Mouse (Mus musculus): ENCODE measurements around the gene Sod3. TPM values are rescaled to one million over a fixed set of nuclear protein-coding genes. Genes with fewer than 3 reads are reported as not detected.

Sod3 gene
- total RNA-seq, 2 experiments from 2014 or later = 9.6 to 13.6 TPM

DNA sequence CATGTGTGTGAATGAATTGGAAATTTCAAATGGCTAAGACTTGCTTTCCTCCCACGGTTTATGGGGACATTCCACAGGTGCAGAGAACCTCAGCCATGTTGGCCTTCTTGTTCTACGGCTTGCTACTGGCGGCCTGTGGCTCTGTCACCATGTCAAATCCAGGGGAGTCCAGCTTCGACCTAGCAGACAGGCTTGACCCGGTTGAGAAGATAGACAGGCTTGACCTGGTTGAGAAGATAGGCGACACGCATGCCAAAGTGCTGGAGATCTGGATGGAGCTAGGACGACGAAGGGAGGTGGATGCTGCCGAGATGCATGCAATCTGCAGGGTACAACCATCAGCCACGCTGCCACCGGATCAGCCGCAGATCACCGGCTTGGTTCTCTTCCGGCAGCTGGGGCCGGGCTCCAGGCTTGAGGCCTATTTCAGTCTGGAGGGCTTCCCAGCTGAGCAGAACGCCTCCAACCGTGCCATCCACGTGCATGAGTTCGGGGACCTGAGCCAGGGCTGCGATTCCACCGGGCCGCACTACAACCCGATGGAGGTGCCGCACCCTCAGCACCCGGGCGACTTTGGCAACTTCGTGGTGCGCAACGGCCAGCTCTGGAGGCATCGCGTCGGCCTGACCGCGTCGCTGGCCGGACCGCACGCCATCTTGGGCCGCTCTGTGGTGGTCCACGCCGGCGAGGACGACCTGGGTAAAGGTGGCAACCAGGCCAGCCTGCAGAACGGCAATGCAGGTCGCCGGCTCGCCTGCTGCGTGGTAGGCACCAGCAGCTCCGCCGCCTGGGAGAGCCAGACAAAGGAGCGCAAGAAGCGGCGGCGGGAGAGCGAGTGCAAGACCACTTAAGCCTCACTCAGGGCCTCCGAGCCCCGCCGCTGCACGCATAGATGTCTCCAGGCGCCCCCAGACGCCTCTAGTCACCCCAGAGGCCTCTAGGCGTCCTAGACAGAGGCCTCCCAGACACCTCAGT lies 4.6 kb downstream of the Sod3 start:
- peak; percentile 20 to 37 for DNase-seq
- intact Hi-C loops (cut with DNase I) = no loop called here

DNA sequence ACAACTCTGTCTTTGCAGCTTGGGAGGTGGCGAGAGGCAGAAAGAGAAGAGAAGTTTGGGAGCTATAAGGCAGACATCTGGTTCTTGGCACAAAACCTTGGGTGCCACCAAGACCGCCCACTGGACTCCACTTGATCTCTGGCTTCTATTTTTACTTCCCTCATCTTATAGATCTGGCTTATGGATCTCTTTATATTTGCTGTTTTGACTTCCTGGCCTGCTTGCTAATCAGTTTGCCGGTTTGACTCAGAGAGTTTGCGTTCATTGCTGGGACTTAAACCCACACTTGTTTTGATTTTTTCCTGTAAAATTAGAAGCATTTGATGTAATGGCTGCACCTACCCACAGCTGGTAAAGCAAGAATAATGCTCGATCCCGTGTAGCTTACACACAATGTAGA lies 7.3 kb downstream of the Sod3 start:
- no peak for DNase-seq
- intact Hi-C loops (cut with DNase I) = no loop called here

DNA sequence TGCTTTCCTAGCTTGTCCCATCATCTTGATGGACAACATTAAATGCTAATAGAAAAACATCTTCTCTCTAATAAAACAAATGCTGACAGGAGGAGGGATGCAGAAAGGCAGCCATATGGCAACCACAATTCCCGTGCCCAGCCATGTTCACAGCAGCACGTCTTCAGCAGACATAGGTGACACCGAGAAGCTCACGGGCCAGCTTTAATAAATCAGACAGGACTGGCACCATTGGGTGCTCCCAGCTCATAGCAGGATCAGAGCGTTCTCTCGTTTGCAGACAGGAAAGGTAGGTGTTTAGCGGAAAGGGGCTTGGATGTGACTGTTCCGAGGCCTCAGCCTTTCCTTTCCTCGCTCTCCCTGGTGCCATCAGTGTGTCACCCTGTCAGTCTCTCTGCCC lies 12.3 kb downstream of the Sod3 start:
- intact Hi-C loops (cut with DNase I) = no loop called here
- DNase-seq = no peak

DNA sequence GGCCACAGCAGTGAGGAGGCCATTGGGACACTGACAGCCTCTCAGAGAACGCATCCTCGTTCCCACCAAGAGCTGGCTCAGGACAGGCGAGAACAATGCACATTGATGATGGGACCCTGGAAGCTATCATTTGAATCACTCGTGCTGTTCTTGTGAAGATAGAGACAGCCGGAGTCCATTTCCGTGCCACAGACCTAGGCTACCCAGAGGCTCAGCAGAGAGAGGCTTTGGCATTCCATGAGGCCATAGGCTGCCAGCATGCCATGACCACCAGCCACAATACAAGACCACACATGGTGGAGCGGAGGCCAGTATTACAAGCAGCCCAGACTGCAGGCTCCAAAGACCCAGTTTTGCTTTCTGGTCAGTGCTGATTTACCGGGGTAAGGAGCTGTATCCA lies 19.2 kb downstream of the Sod3 start:
- no peak for DNase-seq
- intact Hi-C loops (cut with DNase I) = no loop called here

DNA sequence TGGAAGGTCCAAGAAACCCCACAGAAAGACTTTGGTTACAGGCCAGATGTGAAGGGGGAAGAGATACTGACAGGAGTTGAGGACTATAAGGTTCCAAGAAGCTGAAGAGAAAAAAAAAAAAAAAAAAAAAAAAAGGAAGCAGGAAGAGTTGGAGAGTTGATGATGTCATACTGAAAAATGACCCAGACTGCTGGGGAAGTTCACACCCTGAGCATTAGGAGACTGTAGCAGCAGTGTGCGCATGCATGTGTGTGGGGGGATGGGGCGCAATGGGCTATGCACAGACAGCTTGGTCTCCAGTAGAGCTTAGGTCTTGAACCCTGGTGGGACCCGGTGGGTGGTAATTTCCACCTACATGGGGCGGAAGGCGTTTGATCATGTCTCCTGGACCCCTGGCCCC lies 20.2 kb downstream of the Sod3 start:
- intact Hi-C loops (cut with DNase I) = no loop called here
- DNase-seq = no peak

DNA sequence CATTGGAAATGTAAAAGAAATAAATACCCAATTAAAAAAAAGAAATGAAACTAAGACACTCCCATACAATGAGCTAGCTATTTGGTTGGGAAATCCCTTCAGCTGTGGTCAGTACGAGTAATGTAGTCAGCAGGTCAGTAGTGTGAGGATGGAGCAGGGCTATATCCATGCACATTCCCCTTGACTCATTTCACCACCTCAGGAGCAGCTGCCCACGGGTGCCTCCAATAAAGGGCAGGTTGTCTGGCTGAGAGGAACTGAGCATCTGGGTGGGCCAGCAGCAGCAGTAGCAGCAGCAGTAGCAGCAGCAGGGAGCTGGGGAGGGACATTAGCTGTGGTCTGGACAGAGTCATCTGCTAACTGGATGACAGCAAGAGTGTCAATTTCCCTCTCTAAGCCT lies 22.4 kb downstream of the Sod3 start:
- no peak for DNase-seq
- intact Hi-C loops (cut with DNase I) = no loop called here

DNA sequence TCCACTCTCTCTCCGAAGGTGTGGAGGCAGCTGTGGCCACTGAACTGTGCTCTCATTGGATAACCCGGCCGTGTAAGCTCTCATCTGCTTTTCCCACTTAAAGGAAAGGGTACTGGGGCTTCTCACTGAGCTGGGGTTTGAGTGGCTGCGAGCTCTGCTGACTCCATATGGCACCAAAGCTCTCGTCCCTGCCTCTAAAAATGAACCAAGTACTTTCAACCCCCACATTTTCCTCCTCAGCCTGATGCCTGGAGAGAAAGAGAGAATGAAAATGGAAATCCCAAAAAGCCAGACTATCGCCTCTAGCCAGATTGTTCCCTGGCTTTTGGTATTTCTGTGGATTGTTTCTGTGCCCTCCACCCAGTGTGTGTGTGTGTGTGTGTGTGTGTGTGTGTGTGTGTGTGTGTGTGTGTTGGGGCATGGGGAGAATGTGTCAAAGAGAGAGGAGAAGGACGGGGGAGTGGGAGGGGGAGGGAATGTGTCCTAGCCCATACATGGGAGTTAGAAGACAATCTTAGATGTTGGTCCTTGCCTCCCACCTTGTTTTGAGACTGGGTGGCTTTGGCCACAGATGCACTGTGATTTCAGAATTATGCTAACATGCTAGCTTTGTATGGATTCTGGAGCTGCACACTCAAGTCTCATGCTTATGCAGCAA lies 24.6 kb downstream of the Sod3 start:
- intact Hi-C loops (cut with DNase I) = no loop called here
- DNase-seq = no peak

DNA sequence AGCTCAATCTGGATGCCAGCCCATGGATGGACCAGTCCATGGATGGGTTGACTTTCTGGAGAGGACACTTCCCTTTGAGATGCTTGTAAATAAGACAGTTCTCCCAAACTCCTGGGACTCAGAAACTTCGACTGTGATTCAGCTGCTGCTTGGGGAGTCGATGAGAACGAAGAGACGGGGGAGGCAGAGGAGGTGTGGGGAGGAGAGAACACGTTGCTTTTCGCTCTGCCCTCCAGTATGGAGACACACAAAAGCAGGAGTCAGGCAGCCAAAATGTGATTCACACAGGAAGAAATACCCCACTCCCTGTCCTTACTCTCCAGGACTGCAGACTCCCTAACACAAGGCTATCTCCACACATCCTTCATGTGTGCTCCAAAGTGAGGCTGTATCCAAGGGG lies 26.8 kb downstream of the Sod3 start:
- no peak for DNase-seq
- intact Hi-C loops (cut with DNase I) = no loop called here

DNA sequence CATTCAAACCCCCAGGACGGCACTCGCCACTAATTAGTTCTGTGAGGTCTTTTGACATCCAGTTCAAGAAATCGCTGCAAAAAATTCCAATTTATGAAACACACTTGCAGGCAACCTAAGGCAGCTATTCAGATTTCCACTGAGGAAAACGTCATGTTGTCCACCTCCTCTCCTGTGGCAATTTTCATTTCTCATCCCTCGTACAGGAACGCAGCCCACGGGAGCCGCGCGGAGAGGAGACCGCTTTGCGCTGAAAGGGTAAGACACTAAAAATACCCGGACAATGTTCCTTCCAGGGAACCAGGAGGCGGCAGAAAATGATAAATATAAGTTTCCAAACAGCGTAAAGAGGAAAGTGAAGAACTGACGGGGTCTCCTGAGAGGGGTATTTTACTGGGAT lies 27.9 kb downstream of the Sod3 start:
- intact Hi-C loops (cut with DNase I) = no loop called here
- no peak for DNase-seq

DNA sequence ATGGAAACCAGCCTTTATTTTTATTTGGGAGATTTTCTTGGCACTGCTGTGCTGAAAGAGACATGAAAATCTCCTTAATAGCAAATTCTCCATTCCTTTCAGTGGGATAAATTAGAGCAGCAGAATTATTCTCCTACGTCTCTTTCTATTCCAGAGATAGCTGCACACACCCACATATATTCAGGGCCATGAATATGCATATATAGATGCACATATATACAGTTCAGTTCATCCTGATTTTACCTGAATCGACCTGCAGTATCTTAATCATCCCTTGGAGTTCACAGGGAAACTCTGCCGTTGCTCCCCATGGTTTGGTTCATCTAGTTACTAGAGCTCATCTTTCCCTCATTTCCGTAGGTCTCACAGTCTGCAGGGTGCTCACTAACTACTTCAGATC lies 30.2 kb downstream of the Sod3 start:
- intact Hi-C loops (cut with DNase I) = no loop called here

DNA sequence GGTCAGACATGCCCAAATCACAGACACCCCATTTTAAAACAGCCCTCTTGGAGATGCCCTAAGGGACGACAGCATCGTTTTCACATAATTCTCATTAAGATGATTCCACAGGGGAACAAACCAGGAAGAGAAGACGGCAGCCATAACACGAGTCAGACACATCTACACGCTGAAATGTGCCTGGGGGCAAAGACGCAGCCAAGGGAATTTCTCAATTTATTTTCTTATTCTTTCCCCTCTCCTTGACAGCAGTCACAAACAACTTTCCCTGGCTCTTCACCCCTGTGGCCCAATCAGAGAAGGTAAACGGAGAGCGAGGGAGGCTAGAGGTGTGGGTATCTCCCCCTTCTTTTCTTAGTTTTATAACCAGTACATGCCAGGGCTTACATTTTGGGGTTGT lies 40.8 kb downstream of the Sod3 start:
- intact Hi-C loops (cut with DNase I) = no loop called here
- DNase-seq = no peak

More for the DNA sequence above, 30.2 kb downstream of the Sod3 start:
- DNase-seq = no peak

DNA sequence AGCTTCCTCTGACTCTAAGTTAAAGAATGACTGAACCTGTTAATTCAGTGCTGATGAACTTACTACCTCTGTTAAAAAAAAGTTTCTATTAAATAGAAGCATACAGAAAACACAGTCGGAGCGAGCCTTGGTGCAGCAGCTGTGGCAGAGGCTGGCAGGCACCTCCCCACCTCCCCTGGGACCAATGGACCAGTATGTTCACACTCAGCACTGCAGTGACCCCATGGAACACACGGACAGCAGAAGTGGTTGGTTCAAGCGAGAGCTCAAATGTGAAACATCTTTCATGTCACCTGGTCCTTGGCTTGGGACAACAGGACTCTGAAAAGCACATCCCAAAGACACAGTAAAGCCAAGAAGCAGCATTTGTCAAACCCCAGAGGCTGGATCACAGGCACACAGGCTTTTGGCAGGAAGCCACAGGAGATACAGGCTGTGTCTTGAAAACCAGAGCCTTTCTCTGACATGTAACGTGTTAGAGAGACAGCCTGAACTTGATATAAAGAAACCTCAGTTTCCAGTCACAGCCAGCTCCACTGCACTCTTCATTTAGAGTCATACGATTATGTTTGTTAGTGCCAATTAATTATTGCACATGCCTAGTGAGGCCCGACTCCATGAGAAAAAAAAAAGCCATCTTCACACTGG lies 45.2 kb downstream of the Sod3 start:
- intact Hi-C loops (cut with DNase I) = no loop called here
- no peak for DNase-seq

DNA sequence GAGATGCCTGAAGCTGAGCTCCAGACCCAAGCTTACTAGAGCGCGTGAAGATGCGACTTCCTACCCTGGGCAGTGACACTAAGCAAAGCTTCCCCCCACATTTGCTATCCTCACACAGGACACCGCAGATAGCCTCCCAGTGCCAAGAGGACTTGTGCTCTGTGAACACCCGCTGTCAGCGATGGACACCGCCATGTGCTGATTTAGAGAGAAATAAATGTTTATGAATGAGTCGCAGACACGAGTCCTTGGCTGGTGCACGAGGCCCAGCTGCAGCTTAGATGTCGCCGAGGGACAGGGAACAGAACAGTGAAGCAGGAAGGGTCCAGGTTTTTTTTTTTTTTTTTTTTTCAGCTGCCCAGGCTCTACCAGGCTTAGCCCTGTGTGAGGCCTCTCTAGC lies 46.6 kb downstream of the Sod3 start:
- DNase-seq = no peak
- intact Hi-C loops (cut with DNase I) = no loop called here

DNA sequence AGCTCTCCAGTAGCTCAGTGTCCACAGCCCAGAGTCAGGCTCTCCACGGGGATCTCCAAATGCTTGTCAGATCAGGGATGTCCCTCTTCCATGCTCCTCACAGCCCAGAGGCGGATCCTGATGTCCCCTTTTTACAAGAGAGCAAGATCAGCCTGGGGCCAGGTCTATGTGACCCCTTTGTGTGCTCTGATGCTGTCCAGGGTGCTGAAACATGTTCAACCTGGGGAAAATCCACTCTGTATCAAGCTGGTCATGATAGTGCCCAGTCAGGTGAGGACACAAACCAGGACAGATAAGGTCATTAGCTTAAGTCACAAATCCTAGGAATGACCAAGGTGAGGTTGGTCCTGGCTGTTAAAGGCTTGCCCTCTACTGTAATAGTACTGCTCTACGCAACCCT lies 48.0 kb downstream of the Sod3 start:
- DNase-seq = peak; percentile 4 to 34
- intact Hi-C loops (cut with DNase I) = no loop called here

DNA sequence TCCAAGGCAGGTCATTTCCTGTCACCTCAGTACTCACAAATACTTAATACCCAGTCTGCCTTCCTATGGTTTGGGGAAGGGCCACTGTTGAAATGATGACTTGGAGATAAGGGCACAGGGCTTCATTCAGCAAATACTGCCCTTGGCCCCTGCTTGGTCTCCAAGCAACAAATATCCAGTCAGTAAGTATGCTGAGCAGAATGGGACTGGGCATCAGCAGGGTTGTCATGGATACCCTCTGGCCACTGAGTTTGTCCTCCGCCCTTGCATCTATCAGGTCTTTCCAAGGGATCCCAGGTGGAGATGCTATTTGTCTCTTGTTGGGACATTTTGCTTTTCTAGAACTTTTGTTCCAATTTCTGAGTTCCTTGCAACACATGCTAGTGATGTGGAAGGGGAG lies 51.6 kb downstream of the Sod3 start:
- intact Hi-C loops (cut with DNase I) = no loop called here
- DNase-seq = no peak

DNA sequence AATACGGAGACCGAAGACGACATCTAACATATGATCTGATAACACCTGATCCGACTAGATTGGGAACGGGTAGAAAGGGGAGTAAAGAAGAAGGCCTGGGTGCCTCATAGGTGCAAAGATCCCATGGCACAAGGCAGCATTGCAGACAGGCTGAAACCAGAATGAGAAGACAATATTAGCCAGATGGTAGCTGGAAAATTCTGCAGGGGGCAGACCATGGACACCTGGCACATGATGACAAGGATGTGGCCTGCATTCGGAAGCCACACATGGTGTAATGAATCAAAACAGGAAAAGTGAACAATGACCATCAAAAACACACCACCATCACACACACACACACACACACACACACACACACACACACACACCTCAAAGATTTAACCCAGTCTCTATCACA lies 52.3 kb downstream of the Sod3 start:
- intact Hi-C loops (cut with DNase I) = no loop called here
- no peak for DNase-seq

DNA sequence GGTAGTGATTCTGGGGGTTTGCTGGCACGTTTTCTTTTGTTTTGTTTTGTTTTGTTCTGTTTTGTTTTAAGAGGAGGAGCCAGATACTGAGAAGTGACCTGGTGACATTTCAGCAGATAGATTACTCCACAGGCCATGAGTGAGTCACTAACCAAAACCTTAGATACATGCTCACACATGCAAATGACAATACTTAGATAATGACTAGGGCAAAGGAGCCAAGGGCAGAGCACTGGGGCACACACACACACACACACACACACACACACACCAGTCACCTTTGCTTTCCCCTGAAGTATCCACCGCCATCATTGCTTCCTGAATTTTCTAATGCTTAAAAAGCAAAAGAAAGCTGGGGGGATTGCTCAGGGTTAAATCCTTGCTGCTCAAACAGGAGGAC lies 52.9 kb downstream of the Sod3 start:
- no peak for DNase-seq
- intact Hi-C loops (cut with DNase I) = no loop called here
